Mouse (Mus musculus) liver, postnatal 0 days (tissue): ENCODE data around the gene Gm11985. TPM values are rescaled to one million over a fixed set of nuclear protein-coding genes. Genes with fewer than 3 reads are reported as not detected.

Experiments used
- ATAC-seq: fragments of 200-750 bp; cut with Nextera tagmentation; 2 replicates; pipeline ENCODE4 v1.8.0; 2017; ENCODE audit warnings: mild to moderate bottlenecking, moderate library complexity
- DNase-seq: peaks from one replicate; pipeline ENCODE4 v3.0.0-alpha.2; 2016
- H3K27ac ChIP-seq: fragments of 300-500 bp; sonication (generic); 2 replicates; pipeline ENCODE4 v1.5.1; 2014; ENCODE audit warnings: antibody characterized with exemption, moderate library complexity, mild to moderate bottlenecking, low read depth
- H3K27me3 ChIP-seq: fragments of 300-500 bp; sonication (generic); 2 replicates; pipeline ENCODE4 v1.6.1; 2014; ENCODE audit warnings: low read length, control low read depth, mixed read lengths; ENCODE audit not compliant: insufficient read depth
- H3K36me3 ChIP-seq: fragments of 300-500 bp; sonication (generic); replicated peaks from 2 replicates; pipeline ENCODE4 v1.6.1; 2014; ENCODE audit warnings: mild to moderate bottlenecking, control low read depth, low read length, moderate library complexity, mixed read lengths; ENCODE audit not compliant: insufficient read depth
- H3K4me1 ChIP-seq: fragments of 300-500 bp; sonication (generic); 2 replicates; pipeline ENCODE4 v1.6.1; 2014; ENCODE audit warnings: antibody characterized with exemption, mild to moderate bottlenecking, control low read depth; ENCODE audit not compliant: insufficient read depth
- H3K4me2 ChIP-seq: fragments of 300-500 bp; sonication (generic); 2 replicates; pipeline ENCODE4 v1.6.1; 2014; ENCODE audit warnings: low read depth, mild to moderate bottlenecking, low read length, moderate library complexity, mixed read lengths
- H3K4me3 ChIP-seq: fragments of 300-500 bp; sonication (generic); 2 replicates; pipeline ENCODE4 v1.5.1; 2014; ENCODE audit warnings: low read depth, low read length
- H3K9ac ChIP-seq: fragments of 300-500 bp; sonication (generic); replicated peaks from 2 replicates; pipeline ENCODE4 v1.6.1; 2014; ENCODE audit warnings: mild to moderate bottlenecking, moderate library complexity
- H3K9me3 ChIP-seq: fragments of 300-500 bp; sonication (generic); 2 replicates; pipeline ENCODE4 v1.6.1; 2016; ENCODE audit warnings: mild to moderate bottlenecking, control low read depth, low read length, mixed read lengths
- CTCF ChIP-seq: sonication (generic); IDR thresholded peaks from 2 replicates; pipeline ENCODE4 v1.5.1; 2016; ENCODE audit warnings: antibody characterized with exemption, low read depth
- EP300 ChIP-seq: IDR thresholded peaks from 2 replicates; pipeline ENCODE4 v1.6.1; 2016; ENCODE audit warnings: antibody characterized with exemption, low read depth, mild to moderate bottlenecking
- WGBS: fragments of 180-500 bp; shearing (Covaris S2); extraction: QIAGEN DNeasy Blood & Tissue Kit; methylation state at CpG from one replicate; pipeline ENCODE4 v1.1.7; 2014; ENCODE audit not compliant: insufficient replicate concordance; 5-methylcytosine and 5-hydroxymethylcytosine counted together
- polyA plus RNA-seq: library from polyadenylated mRNA; unstranded; fragments of >200 nt; fragmentation: Nextera tagmentation; extraction: Ambion mirVana; gene quantifications from 2 replicates; pipeline ENCODE4 v1.2.1, GENCODE M21; 2015

The Gm11985 gene
- polyA plus RNA-seq, 1 experiment from 2014 or later = 0.11 TPM

DNA sequence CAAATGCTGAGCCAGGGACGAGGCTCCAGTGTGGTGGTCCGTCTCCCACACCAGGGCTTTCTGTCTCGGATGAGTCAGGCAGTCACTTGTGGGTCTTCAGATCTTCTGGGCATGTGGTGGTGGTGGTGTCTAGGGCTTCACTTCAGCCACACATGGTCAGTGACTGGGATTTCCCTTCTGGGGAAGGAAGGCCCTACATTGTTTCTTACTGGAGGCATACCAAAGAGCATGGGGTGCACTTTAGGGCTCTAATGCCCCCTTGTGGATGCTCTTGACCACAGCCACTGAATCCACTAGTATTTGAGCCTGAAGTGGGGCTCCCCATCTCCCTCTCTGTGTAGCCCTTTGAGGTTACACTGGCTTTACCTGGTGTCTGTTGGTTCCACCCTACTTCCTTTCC, 47.9 kb downstream of the Gm11985 start:
- Histone ChIP-seq H3K4me1 (peaks cover 4% of the 10 kb centered on the region; the same call in 1 of the 2 replicates), H3K36me3 (no peaks in the 10 kb centered on the region), H3K9ac (no peak overlapping the region), H3K27ac (no peak overlapping the region), H3K27me3 (no peaks in the 10 kb centered on the region), H3K4me3 (no peak overlapping the region), H3K9me3 (no peaks in the 10 kb centered on the region), H3K4me2 (no peak overlapping the region)
- no peak for ATAC-seq
- 73% methylated on average over 3 of the region's 3 CpGs for WGBS
- DNase-seq = peak; percentile 51
- TF ChIP-seq EP300 = no peak
- peak; percentile 78 for TF ChIP-seq CTCF

DNA sequence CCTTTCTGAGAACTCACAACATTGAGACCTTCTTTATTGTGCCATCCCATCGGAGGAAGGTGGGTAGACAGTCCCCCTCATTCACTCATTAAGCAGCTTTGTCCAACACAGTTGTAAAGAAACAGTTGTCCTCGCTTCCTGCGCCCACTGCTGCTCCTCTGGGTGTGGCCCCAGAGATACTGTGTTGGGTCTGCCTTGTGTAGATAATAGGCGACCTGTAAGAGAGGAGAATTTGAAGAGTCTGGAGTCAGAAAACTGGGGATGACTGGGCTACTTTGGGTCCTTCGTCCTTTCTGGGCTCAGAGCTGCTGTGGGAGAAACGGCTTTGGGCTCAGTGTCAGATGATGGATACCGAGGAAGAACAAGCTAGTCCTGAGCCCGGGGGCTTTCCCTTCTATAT, 50.0 kb downstream of the Gm11985 start:
- ATAC-seq = no peak
- H3K27ac ChIP-seq = no peak overlapping the region
- 72% methylated on average over 8 of the region's 8 CpGs for WGBS

DNA sequence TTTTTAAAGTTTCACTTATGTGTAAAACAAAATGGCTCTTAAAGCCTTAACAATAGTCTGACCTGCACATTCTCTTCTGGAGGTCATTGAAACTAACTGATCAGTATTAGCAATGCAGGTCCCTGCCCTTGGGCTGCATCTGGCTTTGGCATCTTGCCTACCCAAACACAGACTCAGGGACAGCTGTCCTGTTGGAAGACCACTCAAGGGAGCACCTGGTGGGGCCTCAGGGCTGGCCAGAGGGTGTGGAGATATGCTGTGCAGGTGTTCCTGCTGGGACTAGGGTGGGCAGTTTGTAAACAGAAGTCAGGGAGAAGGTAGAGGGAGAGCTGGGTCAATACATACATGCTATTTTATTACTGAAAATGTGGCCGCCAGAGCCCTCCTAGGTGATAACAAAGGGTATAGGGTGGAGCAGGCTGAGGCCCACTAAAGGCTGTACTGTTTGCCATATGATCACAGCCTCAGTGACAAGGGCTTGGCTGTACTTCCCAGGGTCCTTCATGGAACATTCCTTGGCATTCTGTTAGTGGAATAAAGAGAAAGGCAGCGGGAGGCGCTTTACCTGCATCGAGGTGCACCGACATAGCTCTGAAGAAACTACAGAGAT, 52.0 kb downstream of the Gm11985 start:
- no peak for DNase-seq
- H3K9ac ChIP-seq = no peak overlapping the region

More for the DNA sequence above, 50.0 kb downstream of the Gm11985 start:
- Histone ChIP-seq H3K4me2 (no peak overlapping the region), H3K4me1 (peaks cover 4% of the 10 kb centered on the region; the same call in 1 of the 2 replicates), H3K4me3 (no peak overlapping the region), H3K9me3 (no peaks in the 10 kb centered on the region), H3K9ac (no peak overlapping the region), H3K36me3 (no peaks in the 10 kb centered on the region), H3K27me3 (no peaks in the 10 kb centered on the region)
- TF ChIP-seq CTCF (no peak), EP300 (no peak)
- DNase-seq = no peak

DNA sequence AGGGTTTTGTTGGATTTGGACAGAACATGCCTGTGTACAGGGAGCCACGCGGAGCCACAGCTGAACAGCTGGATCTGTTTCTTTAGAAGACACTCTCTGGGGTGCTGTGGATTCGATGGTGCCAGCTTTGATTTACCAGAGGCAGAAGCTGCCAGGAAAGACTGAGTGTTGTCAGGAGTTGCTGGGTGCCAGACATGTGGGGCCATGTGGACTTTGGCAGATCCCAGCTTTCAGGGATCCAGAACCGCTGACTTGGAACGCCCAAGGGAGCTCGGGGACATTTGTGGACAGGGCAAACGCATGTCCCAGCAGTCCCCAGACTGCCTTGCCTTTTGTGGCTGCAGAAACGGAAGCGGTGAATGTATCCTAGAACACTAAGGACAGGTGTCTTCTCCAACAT, 52.6 kb downstream of the Gm11985 start:
- Histone ChIP-seq H3K36me3 (no peaks in the 10 kb centered on the region), H3K4me2 (no peak overlapping the region), H3K9me3 (no peaks in the 10 kb centered on the region), H3K27me3 (no peaks in the 10 kb centered on the region), H3K9ac (no peak overlapping the region), H3K4me1 (peaks cover 4% of the 10 kb centered on the region; the same call in 1 of the 2 replicates), H3K27ac (no peak overlapping the region), H3K4me3 (no peak overlapping the region)
- WGBS = 74% methylated on average over 9 of the region's 9 CpGs
- DNase-seq = no peak
- peak; percentile 28; the same call in 1 of the 2 replicates for ATAC-seq
- TF ChIP-seq CTCF (no peak), EP300 (no peak)

More for the DNA sequence above, 52.0 kb downstream of the Gm11985 start:
- no peaks in the 10 kb centered on the region for H3K9me3 ChIP-seq
- no peaks in the 10 kb centered on the region for H3K36me3 ChIP-seq
- ATAC-seq = peak; percentile 55
- H3K27me3 ChIP-seq = no peaks in the 10 kb centered on the region
- no peak overlapping the region for H3K4me2 ChIP-seq
- H3K4me3 ChIP-seq = no peak overlapping the region
- TF ChIP-seq CTCF (no peak), EP300 (no peak)
- H3K4me1 ChIP-seq = peaks cover 4% of the 10 kb centered on the region; the same call in 1 of the 2 replicates
- WGBS = 84% methylated on average over 5 of the region's 5 CpGs
- no peak overlapping the region for H3K27ac ChIP-seq

DNA sequence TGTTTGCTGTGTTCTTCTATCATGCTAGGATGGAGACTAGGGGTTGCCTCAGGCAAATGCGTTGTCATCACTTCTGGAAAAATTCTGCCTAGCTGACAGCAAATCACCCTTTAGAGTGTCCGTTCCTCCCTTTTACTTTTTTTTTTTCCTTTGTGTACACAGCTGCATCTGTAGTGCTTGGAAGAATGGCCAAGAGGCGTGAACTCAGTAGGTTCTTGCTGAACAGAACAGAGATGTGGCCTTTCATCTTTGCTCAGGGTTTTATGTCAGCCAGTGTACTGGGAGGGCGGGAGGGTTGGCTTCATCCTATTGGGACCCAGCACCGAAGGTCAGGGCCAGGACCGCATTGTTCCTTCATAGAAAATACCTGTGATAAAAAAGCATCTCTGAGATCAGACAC, 53.1 kb downstream of the Gm11985 start:
- Histone ChIP-seq H3K9me3 (no peaks in the 10 kb centered on the region), H3K9ac (no peak overlapping the region), H3K36me3 (no peaks in the 10 kb centered on the region), H3K4me2 (no peak overlapping the region), H3K4me3 (no peak overlapping the region), H3K4me1 (peaks cover 4% of the 10 kb centered on the region; the same call in 1 of the 2 replicates), H3K27me3 (no peaks in the 10 kb centered on the region), H3K27ac (no peak overlapping the region)
- no peak for DNase-seq
- 74% methylated on average over 6 of the region's 6 CpGs for WGBS
- 0 out of 2 replicates have a peak, but pooled peaks have one; percentile 7 for ATAC-seq
- TF ChIP-seq EP300 (no peak), CTCF (no peak)

DNA sequence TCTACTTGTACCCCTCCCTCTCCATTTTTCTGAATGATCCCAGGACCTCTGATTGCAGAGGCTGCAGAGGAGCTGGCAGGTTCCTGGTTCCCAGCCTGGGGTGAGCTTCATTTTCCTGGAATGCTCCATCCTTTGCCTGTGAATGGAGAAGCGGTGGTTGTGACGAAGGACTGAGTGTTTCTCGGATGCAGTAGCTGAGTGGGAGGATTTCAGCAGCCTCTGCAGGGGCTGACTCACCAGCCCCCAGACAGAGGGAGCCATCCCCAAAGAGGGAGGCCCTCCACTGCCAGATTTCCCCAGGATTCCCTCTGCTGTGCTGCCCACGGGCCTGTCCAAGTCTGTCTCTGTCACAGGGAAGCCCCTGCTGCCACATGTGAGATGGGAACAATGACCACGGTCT, 54.0 kb downstream of the Gm11985 start:
- Histone ChIP-seq H3K9ac (no peak overlapping the region), H3K27me3 (no peaks in the 10 kb centered on the region), H3K36me3 (no peaks in the 10 kb centered on the region), H3K9me3 (no peaks in the 10 kb centered on the region), H3K4me2 (no peak overlapping the region), H3K4me1 (peaks cover 4% of the 10 kb centered on the region; the same call in 1 of the 2 replicates), H3K4me3 (no peak overlapping the region), H3K27ac (no peak overlapping the region)
- ATAC-seq (no peak), DNase-seq (no peak)
- WGBS = 68% methylated on average over 5 of the region's 5 CpGs
- TF ChIP-seq EP300 (no peak), CTCF (no peak)
